Mouse (Mus musculus): ENCODE results near the gene C8a. TPM values are rescaled to one million over a fixed set of nuclear protein-coding genes. Genes with fewer than 3 reads are reported as not detected.

Gene C8a
- polyA plus RNA-seq, 2 experiments: 10.3 to 12.4 TPM

- Histone ChIP-seq H3K9ac (replicated peaks) (no peak overlapping the region), H3K4me2 (ENCODE audit: low read depth) (no peak overlapping the region), H3K27me3 (ENCODE audit: control insufficient read depth, insufficient read depth, low read length) (no peaks in the 10 kb centered on the region), H3K4me1 (replicated peaks; ENCODE audit: control insufficient read depth in 2 of 2, insufficient read depth in 2 of 2, low read length in 1 of 2) (no peaks in the 10 kb centered on the region; a peak in 1 of 4 replicates), H3K27ac (no peak overlapping the region), H3K4me3 (ENCODE audit: insufficient read depth in 1 of 2, low read depth in 2 of 2, low read length in 2 of 2) (no peak overlapping the region), H3K36me3 (replicated peaks; ENCODE audit: control insufficient read depth, insufficient read depth, low read depth) (no peaks in the 10 kb centered on the region), H3K9me3 (ENCODE audit: control insufficient read depth, low read length) (no peaks in the 10 kb centered on the region)
- ATAC-seq (ENCODE audit: insufficient read depth) (no peak), DNase-seq (ENCODE audit: low read depth in 3 of 3, low spot score in 3 of 3) (no peak)
- WGBS (ENCODE audit: insufficient replicate concordance): 53% methylated on average over 7 of the region's 7 CpGs
- no peak for TF ChIP-seq EP300 (IDR thresholded peaks at IDR 0.05; ENCODE audit: low read depth)
- TF ChIP-seq CTCF (IDR thresholded peaks at IDR 0.05; ENCODE audit: low read depth): no peak
Measured at GRCm38 (mm10) chr4:104891708-104892107, 15.5 kb upstream of the C8a start.

- TF ChIP-seq CTCF (IDR thresholded peaks at IDR 0.05; ENCODE audit: low read depth) (no peak), EP300 (IDR thresholded peaks at IDR 0.05; ENCODE audit: low read depth) (no peak)
- WGBS (ENCODE audit: insufficient replicate concordance): 56% methylated on average over 9 of the region's 9 CpGs
- Histone ChIP-seq H3K4me2 (ENCODE audit: low read depth) (no peak overlapping the region), H3K27ac (no peak overlapping the region), H3K27me3 (ENCODE audit: control insufficient read depth, insufficient read depth, low read length) (no peaks in the 10 kb centered on the region), H3K4me3 (ENCODE audit: insufficient read depth in 1 of 2, low read depth in 2 of 2, low read length in 2 of 2) (no peak overlapping the region), H3K4me1 (replicated peaks; ENCODE audit: control insufficient read depth in 2 of 2, insufficient read depth in 2 of 2, low read length in 1 of 2) (no peaks in the 10 kb centered on the region; a peak in 1 of 4 replicates), H3K9ac (replicated peaks) (no peak overlapping the region), H3K36me3 (replicated peaks; ENCODE audit: control insufficient read depth, insufficient read depth, low read depth) (no peaks in the 10 kb centered on the region), H3K9me3 (ENCODE audit: control insufficient read depth, low read length) (no peaks in the 10 kb centered on the region)
- no peak for DNase-seq (ENCODE audit: low read depth in 3 of 3, low spot score in 3 of 3)
- ATAC-seq (ENCODE audit: insufficient read depth): no peak
Measured at GRCm38 (mm10) chr4:104888499-104889262, 12.5 kb upstream of the C8a start.

DNA sequence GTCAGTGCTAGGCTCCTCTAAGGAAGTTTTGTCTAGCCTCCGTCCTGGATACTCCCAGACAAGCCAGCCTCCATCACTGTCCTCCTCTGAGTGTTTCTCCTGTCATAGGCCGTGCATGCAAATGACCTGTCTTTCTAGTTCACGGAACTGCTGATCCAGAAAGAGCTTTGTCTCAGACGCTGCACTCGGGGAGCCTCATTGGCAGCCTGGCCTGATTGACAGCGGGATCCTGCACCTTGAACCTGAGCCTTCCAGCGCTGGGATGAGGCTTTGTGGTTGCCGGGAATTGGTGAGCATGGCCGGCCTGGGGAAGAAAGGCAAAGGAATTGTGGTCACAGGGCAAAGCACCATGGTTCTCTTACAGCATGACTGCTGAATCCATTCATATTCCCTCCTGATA lies 11.3 kb upstream of the C8a start:
- no peak overlapping the region for H3K27ac ChIP-seq
- 63% methylated on average over 9 of the region's 9 CpGs for WGBS (ENCODE audit: insufficient replicate concordance)
- H3K9ac ChIP-seq (replicated peaks): no peak overlapping the region
- no peaks in the 10 kb centered on the region; a peak in 1 of 4 replicates for H3K4me1 ChIP-seq (replicated peaks; ENCODE audit: control insufficient read depth in 2 of 2, insufficient read depth in 2 of 2, low read length in 1 of 2)
- no peaks in the 10 kb centered on the region for H3K27me3 ChIP-seq (ENCODE audit: control insufficient read depth, insufficient read depth, low read length)
- no peaks in the 10 kb centered on the region for H3K9me3 ChIP-seq (ENCODE audit: control insufficient read depth, low read length)
- no peaks in the 10 kb centered on the region for H3K36me3 ChIP-seq (replicated peaks; ENCODE audit: control insufficient read depth, insufficient read depth, low read depth)
- DNase-seq (ENCODE audit: low read depth in 3 of 3, low spot score in 3 of 3): no peak
- no peak for TF ChIP-seq CTCF (IDR thresholded peaks at IDR 0.05; ENCODE audit: low read depth)
- no peak for TF ChIP-seq EP300 (IDR thresholded peaks at IDR 0.05; ENCODE audit: low read depth)
- ATAC-seq (ENCODE audit: insufficient read depth): no peak
- no peak overlapping the region for H3K4me3 ChIP-seq (ENCODE audit: insufficient read depth in 1 of 2, low read depth in 2 of 2, low read length in 2 of 2)
- no peak overlapping the region for H3K4me2 ChIP-seq (ENCODE audit: low read depth)

DNA sequence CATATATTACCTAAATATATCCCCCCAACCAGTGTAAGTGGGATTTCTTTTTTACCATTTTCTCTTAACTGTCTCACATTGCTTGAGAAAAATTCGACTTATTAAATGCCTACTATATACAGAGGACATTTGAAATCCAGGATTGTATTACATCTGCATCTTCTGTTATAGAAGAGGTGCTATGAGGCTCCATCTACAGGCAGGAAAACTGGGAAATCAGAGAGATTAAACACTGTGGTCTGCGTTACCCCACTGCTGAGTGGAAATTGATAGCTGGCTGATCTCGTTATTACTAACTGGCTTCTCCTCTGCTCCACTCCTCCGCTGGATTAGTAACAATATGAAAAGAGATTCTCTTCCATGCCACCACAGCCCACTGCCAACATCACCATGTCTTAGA lies 366 bp downstream of the C8a start:
- H3K27me3 ChIP-seq (ENCODE audit: control insufficient read depth, insufficient read depth, low read length): no peaks in the 10 kb centered on the region
- peaks cover 0 to 2% of the 10 kb centered on the region in 2 experiments; a peak in 1 of 4 replicates for H3K4me1 ChIP-seq (replicated peaks; ENCODE audit: control insufficient read depth in 2 of 2, insufficient read depth in 2 of 2, low read length in 1 of 2)
- no peaks in the 10 kb centered on the region for H3K9me3 ChIP-seq (ENCODE audit: control insufficient read depth, low read length)
- H3K36me3 ChIP-seq (replicated peaks; ENCODE audit: control insufficient read depth, insufficient read depth, low read depth): no peaks in the 10 kb centered on the region
- no peak for DNase-seq (ENCODE audit: low read depth in 3 of 3, low spot score in 3 of 3)
- H3K4me3 ChIP-seq (ENCODE audit: insufficient read depth in 1 of 2, low read depth in 2 of 2, low read length in 2 of 2): peak overlapping the region; percentile 42 to 58
- WGBS (ENCODE audit: insufficient replicate concordance): 52% methylated on average over 4 of the region's 4 CpGs
- peak overlapping the region; percentile 42 for H3K4me2 ChIP-seq (ENCODE audit: low read depth)
- no peak overlapping the region for H3K9ac ChIP-seq (replicated peaks)
- no peak for TF ChIP-seq CTCF (IDR thresholded peaks at IDR 0.05; ENCODE audit: low read depth)
- TF ChIP-seq EP300 (IDR thresholded peaks at IDR 0.05; ENCODE audit: low read depth): no peak
- no peak overlapping the region for H3K27ac ChIP-seq
- no peak for ATAC-seq (ENCODE audit: insufficient read depth)

DNA sequence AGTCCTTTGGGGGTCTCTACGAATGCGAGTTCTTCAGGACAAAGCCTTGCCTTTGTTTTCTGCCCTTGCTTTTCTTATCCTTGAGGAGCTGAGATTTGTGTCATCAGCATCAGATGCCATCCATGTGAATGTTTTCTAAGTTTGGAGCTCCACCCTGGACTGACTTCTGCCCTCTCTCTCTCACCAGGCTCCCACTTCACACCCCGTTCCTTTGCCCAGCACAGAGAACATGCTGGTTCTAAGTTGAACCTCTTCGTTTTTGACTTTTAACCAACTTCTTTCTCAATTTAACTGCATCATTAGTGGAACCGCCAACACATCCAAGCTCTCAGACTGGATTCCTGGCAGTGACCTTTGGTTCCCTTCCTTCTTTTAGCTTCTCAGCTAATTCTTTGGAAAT lies 6.0 kb downstream of the C8a start:
- no peak overlapping the region for H3K27ac ChIP-seq
- H3K4me1 ChIP-seq (replicated peaks; ENCODE audit: control insufficient read depth in 2 of 2, insufficient read depth in 2 of 2, low read length in 1 of 2): no peaks in the 10 kb centered on the region; a peak in 1 of 4 replicates
- no peaks in the 10 kb centered on the region for H3K9me3 ChIP-seq (ENCODE audit: control insufficient read depth, low read length)
- ATAC-seq (ENCODE audit: insufficient read depth) (no peak), DNase-seq (ENCODE audit: low read depth in 3 of 3, low spot score in 3 of 3) (no peak)
- no peaks in the 10 kb centered on the region for H3K36me3 ChIP-seq (replicated peaks; ENCODE audit: control insufficient read depth, insufficient read depth, low read depth)
- H3K4me3 ChIP-seq (ENCODE audit: insufficient read depth in 1 of 2, low read depth in 2 of 2, low read length in 2 of 2): no peak overlapping the region
- no peak overlapping the region for H3K4me2 ChIP-seq (ENCODE audit: low read depth)
- H3K27me3 ChIP-seq (ENCODE audit: control insufficient read depth, insufficient read depth, low read length): no peaks in the 10 kb centered on the region
- H3K9ac ChIP-seq (replicated peaks): no peak overlapping the region
- WGBS (ENCODE audit: insufficient replicate concordance): 53% methylated on average over 5 of the region's 5 CpGs
- TF ChIP-seq EP300 (IDR thresholded peaks at IDR 0.05; ENCODE audit: low read depth) (no peak), CTCF (IDR thresholded peaks at IDR 0.05; ENCODE audit: low read depth) (no peak)
